Mouse (Mus musculus) monocyte, adult 5-6 weeks (primary cell): ENCODE data around the gene Fam89b. TPM values are rescaled to one million over a fixed set of nuclear protein-coding genes. Genes with fewer than 3 reads are reported as not detected.

Experiments
- ATAC-seq: fragments of 153-309, 156-312 bp; replicated peaks from 2 replicates; pipeline ENCODE4 v1.8.0; 2017; ENCODE audit warnings: mild to moderate bottlenecking; ENCODE audit not compliant: low TSS enrichment, insufficient number of reproducible peaks, severe bottlenecking, poor library complexity, low FRiP score
- total RNA-seq: library from RNA; stranded (forward); fragments of 200-1000, 200-491, 200-594 nt; gene quantifications from 3 replicates; pipeline ENCODE4 v1.2.3, GENCODE M21; 2017

Fam89b gene
- total RNA-seq, 1 experiment from 2014 or later = 45.1 TPM

- no peak for ATAC-seq
Measured at GRCm38 (mm10) chr19:5716955-5717354, 12.5 kb downstream of the Fam89b start.

- ATAC-seq = no peak
Measured at GRCm38 (mm10) chr19:5715793-5716688, 13.4 kb downstream of the Fam89b start.

- ATAC-seq = peak; percentile 23; the same call in 1 of the 2 replicates
Measured at GRCm38 (mm10) chr19:5713730-5714129, 15.7 kb downstream of the Fam89b start.

- ATAC-seq = no peak
Measured at GRCm38 (mm10) chr19:5713255-5713654, 16.2 kb downstream of the Fam89b start.

GRCm38 (mm10) chr19:5711907-5712460, 17.5 kb downstream of the Fam89b start:
- ATAC-seq = peak; percentile 84

GRCm38 (mm10) chr19:5711218-5711617, 18.2 kb downstream of the Fam89b start:
- no peak for ATAC-seq

- no peak for ATAC-seq
Measured at GRCm38 (mm10) chr19:5710581-5710980, 18.9 kb downstream of the Fam89b start.

GRCm38 (mm10) chr19:5710068-5710467, 19.4 kb downstream of the Fam89b start:
- no peak for ATAC-seq

- peak; percentile 45 for ATAC-seq
Measured at GRCm38 (mm10) chr19:5704801-5705571, 24.5 kb downstream of the Fam89b start.

- peak; percentile 18; the same call in 1 of the 2 replicates for ATAC-seq
Measured at GRCm38 (mm10) chr19:5704163-5704800, 25.2 kb downstream of the Fam89b start, which contains the start of gene Kcnk7. Gene Kcnk7, plus strand, starts transcription at chr19:5704367.

- ATAC-seq = no peak
Measured at GRCm38 (mm10) chr19:5695849-5696462, 33.5 kb downstream of the Fam89b start.

GRCm38 (mm10) chr19:5693801-5694200, 35.7 kb downstream of the Fam89b start:
- no peak for ATAC-seq

GRCm38 (mm10) chr19:5692913-5693396, 36.5 kb downstream of the Fam89b start:
- ATAC-seq = no peak

GRCm38 (mm10) chr19:5692086-5692912, 37.2 kb downstream of the Fam89b start:
- 0 out of 2 replicates have a peak, but pooled peaks have one; percentile 13 for ATAC-seq

- ATAC-seq = no peak
Measured at GRCm38 (mm10) chr19:5691601-5692000, 37.9 kb downstream of the Fam89b start.

- ATAC-seq = no peak
Measured at GRCm38 (mm10) chr19:5690343-5690735, 39.1 kb downstream of the Fam89b start.

GRCm38 (mm10) chr19:5689565-5690342, 39.7 kb downstream of the Fam89b start:
- ATAC-seq = peak; percentile 46
